Mouse (Mus musculus) ES-E14 (cell line): Measurements from ENCODE around the gene Rxfp2.

ENCODE experiments used
- CHD2 ChIP-seq: IDR thresholded peaks from 2 replicates; pipeline ENCODE4 v1.6.1; 2014; ENCODE audit warnings: mild to moderate bottlenecking, low read depth, low read length, inconsistent platforms
- ZC3H11A ChIP-seq: IDR thresholded peaks from 2 replicates; pipeline ENCODE4 v1.6.1; 2012; ENCODE audit warnings: low read depth, mild to moderate bottlenecking, inconsistent platforms, low read length, borderline replicate concordance

GRCm38 (mm10) chr5:150083190-150083589 is 64.7 kb downstream of the Rxfp2 start:
- TF ChIP-seq ZC3H11A (no peak), CHD2 (no peak)
